Mouse (Mus musculus) testis, adult 2 months (tissue): ENCODE measurements around the gene Gm17019.
"Not testable (repeated sequence)": the region's sequence is repeated elsewhere in the genome, so short reads cannot be mapped to it uniquely, and the experiment has no call there.

Experiments
- CTCF ChIP-seq: fragments of 200-500 bp; IDR thresholded peaks from 2 replicates; pipeline ENCODE4 v1.5.1; 2012; ENCODE audit warnings: low read depth, mild to moderate bottlenecking, inconsistent platforms, low read length, moderate library complexity; ENCODE audit not compliant: control insufficient read depth, insufficient read depth, insufficient replicate concordance
- POLR2A ChIP-seq: fragments of 200-500 bp; IDR thresholded peaks from 2 replicates; pipeline ENCODE4 v1.6.1; 2012; ENCODE audit warnings: low read depth, mild to moderate bottlenecking, inconsistent platforms, low read length, moderate library complexity; ENCODE audit not compliant: control insufficient read depth

DNA sequence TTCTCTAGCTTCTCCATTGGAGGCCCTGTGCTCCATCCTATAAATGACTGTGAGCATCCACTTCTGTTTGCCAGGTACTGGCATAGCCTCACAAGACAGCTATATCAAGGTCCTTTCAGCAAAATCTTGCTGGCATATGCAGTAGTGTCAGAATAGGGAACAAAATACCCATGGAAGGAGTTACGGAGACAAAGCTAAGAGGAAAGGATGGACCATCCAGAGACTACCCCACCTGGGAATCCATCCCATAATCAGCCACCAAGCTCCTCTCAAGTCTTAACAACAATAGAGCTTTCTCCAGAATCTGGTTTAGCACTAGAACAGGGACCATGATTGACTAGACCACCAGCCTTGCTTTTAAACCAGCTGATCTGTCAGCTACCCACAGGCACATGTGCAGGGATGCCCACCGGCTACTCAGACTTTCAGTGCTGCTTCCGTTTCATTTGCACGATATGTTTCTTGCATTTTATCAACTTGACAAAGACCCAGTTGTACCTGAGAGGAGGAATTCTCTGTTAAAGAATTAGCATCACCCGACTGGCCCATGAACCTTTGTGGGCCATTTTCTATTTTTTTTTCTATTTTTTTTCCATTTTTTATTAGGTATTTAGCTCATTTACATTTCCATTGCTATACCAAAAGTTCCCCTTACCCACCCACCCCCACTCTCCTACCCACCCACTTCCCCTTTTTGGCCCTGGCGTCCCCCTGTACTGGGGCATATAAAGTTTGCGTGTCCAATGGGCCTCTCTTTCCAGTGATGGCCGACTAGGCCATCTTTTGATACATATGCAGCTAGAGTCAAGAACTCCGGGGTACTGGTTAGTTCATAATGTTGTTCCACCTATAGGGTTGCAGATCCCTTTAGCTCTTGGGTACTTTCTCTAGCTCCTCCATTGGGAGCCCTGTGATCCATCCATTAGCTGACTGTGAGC is 12.3 kb upstream of the Gm17019 start:
- TF ChIP-seq POLR2A, CTCF: not testable (repeated sequence)
